Mouse (Mus musculus) right cerebral cortex, postnatal 25 days (tissue): ENCODE measurements around the gene Leng9.

Experiments
- DNase-seq: peaks from one replicate; pipeline ENCODE4 v3.0.0; 2022

The Leng9 gene

DNA sequence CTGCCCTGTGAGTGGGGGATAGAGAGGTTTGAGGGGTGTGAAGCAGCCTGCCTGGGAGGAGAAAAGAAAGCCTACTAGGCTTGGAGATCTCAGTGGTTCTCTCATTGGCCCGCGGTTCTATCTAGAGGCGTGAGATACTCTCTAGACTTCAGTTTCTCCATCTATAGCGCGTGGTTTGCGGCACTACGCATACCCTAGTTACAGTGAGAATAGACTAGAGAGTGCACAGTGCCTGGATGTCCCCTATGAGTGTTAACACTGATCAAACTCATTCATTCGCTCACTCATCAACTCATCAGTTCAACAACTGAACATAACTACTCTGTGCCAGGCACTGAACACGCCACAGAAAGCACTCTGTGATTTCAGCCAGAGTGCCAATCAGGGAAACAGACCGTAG is 27.4 kb downstream of the Leng9 start:
- no peak for DNase-seq

DNA sequence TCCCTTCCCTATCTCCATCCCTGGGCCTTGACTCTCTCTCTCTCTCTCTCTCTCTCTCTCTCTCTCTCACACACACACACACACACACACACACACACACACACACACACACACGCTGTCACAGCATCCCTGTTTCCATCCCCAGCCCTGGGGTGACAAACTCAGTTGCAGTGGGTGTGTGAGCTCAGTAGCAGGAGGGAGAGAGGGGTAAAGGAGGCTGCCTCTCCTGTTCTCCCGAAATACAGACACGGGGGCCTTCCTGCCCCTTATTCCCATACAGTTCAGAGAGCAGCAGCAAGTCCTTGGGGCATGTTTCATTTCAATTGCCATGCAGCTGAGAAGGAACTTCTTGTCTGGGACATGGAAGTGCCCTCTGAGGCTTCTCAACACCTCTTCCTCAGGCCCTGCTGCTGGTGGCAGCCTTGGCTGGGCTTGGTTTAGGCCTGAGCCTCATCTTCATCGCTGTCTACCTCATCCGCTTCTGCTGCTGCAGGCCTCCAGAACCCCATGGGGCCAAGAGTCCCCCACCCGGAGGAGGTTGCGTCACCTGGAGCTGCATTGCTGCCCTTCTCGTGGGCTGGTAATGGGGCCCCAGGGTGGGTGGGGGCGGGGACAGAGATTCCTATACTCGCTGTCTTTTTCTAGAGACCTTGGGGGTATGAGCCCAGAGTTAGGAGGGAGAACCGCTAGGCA is 28.0 kb downstream of the Leng9 start:
- peak; percentile 54 for DNase-seq

DNA sequence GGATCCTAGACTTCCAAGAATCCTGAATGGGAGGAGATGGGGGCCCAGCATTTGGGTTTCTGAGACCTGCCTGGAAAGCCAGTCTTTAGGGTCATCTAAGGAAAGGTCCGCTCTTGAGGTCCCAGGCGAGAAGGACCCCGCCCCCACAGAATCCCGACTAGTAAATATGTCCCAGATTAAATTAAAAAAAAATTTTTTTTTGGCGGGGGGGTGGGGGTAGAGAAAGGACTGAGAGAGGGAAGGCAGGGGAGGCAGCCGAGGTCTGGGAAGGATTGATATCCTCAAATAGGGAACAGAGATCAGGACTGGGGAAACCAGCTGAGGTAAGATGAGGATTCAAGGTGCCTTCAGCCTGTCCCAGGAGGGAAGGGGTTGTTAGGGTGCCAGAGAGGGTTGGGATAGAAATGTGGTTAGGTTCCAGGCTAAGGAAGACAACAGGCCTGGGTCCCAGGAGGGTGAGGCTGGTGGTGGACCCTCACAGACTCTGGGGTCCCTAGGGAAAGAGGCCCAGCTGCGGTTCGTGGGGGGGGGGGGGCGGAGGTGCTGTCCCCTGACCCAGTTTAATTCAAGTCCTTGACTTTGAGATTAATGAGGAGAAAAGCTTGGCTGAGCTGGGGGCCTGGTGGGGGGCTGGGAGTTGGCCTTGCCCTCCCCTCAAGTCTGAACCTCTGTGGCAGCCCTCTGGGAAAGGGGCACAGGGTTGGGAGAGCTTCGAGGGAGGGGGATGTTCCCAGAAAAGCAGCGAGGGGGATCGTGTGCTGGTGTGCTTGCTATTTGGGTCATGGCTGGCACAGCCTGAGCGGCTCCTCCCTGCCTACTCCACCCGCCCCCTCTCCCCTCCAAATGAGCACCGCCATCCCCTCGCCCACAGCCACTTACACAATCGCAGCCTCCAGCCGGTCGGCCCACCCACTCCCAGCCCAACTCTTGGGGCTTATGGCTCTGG is 29.9 kb downstream of the Leng9 start:
- DNase-seq, result peak; percentile 64

DNA sequence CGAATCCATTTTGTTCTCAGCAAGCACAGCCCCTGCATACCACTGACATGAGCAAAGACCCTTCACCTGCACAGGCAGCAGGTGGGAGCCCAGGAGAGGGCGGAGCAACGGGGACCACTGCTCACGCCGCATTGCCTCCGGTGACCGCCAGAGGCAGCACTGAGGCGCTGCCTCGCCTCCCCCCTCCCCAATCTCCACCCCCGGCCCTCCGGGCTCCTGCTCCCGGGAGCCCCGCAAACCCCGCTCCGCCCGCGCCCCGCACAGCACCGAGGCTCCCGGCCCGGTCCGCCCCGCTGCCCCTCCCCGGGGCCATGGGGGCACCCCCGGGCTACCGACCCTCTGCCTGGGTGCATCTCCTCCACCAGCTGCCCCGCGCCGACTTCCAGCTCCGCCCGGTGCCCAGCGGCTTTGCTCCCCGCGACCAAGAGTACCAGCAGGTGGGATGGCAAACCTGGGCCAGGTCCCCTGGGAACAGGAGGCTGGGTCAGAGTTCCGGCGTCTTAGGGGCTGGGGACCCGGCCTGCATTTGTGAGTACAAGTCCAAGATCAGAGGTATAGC is 30.8 kb downstream of the Leng9 start, which contains the start of gene Ttyh1:
TSS of gene Ttyh1 (plus strand) at position 65 of the 559 bp plus-strand sequence.
- DNase-seq, result peak; percentile 81

DNA sequence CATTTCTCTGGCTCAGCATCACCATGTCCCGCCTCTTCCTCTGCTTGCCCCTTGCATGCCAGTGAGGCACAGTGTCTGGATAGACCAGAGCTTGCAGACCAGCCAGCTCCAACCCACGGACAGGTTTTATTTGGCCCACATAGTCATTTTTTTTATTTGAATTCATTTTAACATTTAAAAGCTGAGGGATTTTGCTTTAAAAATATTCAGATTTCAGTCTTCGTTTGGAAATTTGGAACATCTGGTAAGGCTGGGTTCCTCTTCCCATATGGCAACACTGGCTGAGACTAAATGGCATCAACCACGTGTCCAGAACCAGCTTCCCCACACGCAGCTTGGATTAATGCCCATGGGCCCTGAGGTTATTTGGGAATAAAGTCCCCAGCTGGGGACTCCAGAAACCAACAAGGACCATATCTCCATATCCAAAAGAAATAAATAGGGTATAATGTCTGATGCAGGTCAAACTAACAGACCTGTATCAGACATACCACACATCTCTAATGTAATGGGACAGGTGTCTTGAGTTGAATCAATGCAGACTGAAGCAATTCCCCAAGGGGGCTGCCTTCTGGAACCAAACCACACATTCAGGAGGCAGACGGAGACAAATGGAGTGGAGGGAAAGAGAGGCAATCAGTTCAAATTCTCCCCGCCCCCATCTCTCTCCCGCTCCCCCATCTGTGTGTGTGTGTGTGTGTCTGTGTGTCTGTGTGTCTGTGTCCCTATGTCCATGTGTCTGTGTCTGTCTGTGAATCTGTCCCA is 32.9 kb downstream of the Leng9 start:
- peak; percentile 53 for DNase-seq

DNA sequence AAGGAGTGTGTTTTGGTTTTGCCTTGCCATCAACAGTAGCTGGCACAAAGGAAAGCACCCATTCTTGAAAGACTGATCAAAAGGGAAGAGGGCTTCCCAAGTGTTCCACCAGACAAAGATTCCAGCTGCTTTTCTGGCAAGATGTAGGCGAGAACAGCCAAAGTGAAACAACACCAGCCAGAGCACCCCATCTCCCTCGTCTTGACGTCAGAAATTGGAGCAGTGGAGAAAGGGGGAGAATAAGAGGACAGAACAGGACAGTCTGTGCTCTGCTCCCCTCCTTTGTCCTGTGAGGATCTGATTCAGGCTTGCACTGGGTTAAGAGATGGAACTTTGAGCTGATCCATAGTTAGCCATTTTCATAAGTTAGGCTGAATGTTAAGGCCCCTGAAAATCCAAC is 38.4 kb downstream of the Leng9 start:
- no peak for DNase-seq

DNA sequence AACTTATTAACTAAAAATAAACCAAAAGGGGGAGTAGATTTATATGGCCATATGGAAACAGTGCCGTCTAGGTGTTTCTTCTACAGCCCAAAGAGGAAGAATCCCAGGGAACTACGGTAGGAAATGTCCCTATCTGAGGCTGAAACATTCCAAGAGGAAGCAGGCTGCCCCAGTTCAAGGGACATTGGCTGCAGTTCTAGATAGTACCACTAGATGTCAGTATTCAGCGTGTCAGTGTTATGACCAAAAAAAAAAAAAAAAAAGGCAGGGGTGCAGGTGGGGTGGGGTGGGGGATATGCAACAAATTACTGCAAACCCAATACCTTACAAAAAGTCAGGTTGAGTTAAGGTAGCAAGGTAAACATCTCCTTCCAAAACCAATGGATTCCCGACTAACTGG is 46.8 kb downstream of the Leng9 start:
- DNase-seq, result no peak

DNA sequence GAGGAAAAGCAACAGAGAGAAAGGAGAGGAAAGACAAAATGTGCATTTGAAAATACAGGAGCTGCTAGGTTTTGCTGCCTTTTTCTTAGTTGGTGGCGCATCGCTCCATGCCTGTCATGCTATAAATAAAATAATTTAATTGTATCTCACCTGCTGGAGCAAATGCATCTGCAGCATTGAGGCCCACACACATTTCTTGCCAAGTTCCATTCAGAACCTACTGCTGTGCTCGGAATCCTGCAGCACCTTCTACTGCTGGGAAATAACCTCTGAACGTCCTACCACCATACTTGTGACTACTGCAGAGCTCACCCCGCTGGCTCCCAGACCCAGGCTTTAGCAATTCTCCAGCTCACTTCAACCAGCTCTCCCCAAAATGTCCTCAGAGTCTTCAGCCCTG is 49.0 kb downstream of the Leng9 start:
- no peak for DNase-seq

DNA sequence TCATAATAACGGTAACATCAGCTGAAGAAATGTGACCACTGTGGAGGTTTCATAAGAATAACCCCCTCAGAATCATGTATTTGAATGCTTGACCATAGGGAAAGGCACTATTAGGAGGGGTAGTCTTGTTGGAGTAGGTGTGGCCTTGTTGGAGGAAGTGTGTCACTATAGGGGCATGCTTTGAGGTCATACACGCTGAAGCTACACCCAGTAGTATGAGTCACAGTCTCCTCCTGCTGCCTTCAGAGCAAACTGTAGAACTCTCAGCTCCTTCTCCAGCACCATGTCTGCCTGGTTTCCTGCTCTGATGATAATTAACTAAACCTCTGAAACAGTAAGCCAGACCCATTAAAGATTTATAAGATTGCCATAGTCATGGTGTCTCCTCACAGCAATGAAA is 51.3 kb downstream of the Leng9 start:
- no peak for DNase-seq

DNA sequence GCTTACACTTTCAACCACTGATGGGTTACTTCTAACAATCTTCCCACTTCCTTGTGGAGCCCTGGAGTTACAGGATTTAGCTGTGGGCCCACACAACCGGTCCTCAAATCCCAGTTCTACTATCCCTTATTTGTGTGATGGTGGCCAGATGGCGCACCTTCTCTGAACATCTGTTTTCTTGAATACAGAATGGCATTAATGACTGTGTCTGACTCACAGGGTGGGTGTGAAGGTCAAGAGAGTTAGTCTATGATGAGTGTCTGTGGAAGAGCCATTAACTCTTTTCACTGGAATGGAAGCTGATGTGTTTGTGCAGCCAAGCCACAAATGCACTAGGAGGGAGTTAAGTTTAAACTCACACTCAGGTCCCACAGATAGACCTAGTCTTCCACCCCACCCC is 51.9 kb downstream of the Leng9 start:
- no peak for DNase-seq
